Mouse (Mus musculus) testis, adult 2 months (tissue): ENCODE results near the gene Chrm5.

ENCODE experiments used
- CTCF ChIP-seq: fragments of 200-500 bp; IDR thresholded peaks from 2 replicates; pipeline ENCODE4 v1.5.1; 2012; ENCODE audit warnings: low read depth, mild to moderate bottlenecking, inconsistent platforms, low read length, moderate library complexity; ENCODE audit not compliant: control insufficient read depth, insufficient read depth, insufficient replicate concordance
- POLR2A ChIP-seq: fragments of 200-500 bp; IDR thresholded peaks from 2 replicates; pipeline ENCODE4 v1.6.1; 2012; ENCODE audit warnings: low read depth, mild to moderate bottlenecking, inconsistent platforms, low read length, moderate library complexity; ENCODE audit not compliant: control insufficient read depth

DNA sequence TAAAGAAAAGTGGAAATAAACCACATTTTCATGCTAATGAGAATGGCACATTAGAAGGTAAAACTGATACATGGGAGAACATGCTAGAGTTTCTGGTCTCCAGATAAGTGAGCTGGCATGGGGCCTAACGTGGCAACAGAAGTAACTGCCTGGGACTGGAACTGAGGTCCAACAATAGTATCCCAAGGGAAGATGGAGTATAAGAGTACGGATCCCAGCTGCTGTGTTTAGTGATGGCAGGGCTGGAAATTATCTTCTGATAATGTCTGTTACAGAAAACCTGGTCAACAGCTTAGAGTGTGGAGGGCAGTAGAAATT is 2.7 kb upstream of the Chrm5 start:
- no peak for TF ChIP-seq POLR2A
- TF ChIP-seq CTCF = no peak
